Mouse (Mus musculus) layer of hippocampus, adult 18-20 months (tissue): ENCODE measurements at regions not wholly inside any gene's neighbourhood (a gene's known extent, or its start where the extent isn't known, plus 50 kb on each side); places are given as distances from the start of the nearest gene placed in this dataset.
A peak's percentile ranks its signal among the peaks of the same experiment; 100 is the strongest.

Source experiments
- DNase-seq, 2 experiments: peaks; one replicate each; pipeline ENCODE4 v3.0.0; 2022; ENCODE audit warnings: low spot score in 2 of 2

- peak; percentile 46 to 84 for DNase-seq
Measured at GRCm38 (mm10) chr15:7459992-7460820, 62.0 kb upstream of the Egflam start.

- no peak for DNase-seq
Measured at GRCm38 (mm10) chr15:7462549-7462948, 64.4 kb upstream of the Egflam start.

GRCm38 (mm10) chr15:7463444-7464350 is 65.5 kb upstream of the Egflam start:
- no peak for DNase-seq

GRCm38 (mm10) chr15:7480211-7480610 is 82.0 kb upstream of the Egflam start:
- no peak for DNase-seq

GRCm38 (mm10) chr15:7480792-7481210 is 82.6 kb upstream of the Egflam start:
- no peak for DNase-seq

GRCm38 (mm10) chr15:7483686-7484085 is 85.5 kb upstream of the Egflam start:
- no peak for DNase-seq

- DNase-seq, result no peak
Measured at GRCm38 (mm10) chr15:7491091-7491490, 92.9 kb upstream of the Egflam start.

- peak; percentile 7 to 35 for DNase-seq
Measured at GRCm38 (mm10) chr15:7493126-7493669, 95.0 kb upstream of the Egflam start.

GRCm38 (mm10) chr15:7497852-7498251 is 99.7 kb upstream of the Egflam start:
- no peak for DNase-seq

GRCm38 (mm10) chr15:7508535-7508934 is 110.3 kb upstream of the Egflam start:
- DNase-seq, result no peak

GRCm38 (mm10) chr15:7514743-7515273 is 116.6 kb upstream of the Egflam start:
- no peak for DNase-seq

GRCm38 (mm10) chr15:7521611-7522010 is 123.4 kb upstream of the Egflam start:
- DNase-seq, result no peak

GRCm38 (mm10) chr15:7522902-7523786 is 124.9 kb upstream of the Egflam start:
- no peak for DNase-seq

GRCm38 (mm10) chr15:7530959-7531588 is 132.9 kb upstream of the Egflam start:
- DNase-seq, result no peak

GRCm38 (mm10) chr15:7537858-7538257 is 139.7 kb upstream of the Egflam start:
- no peak for DNase-seq

- DNase-seq, result no peak
Measured at GRCm38 (mm10) chr15:7553190-7553895, 155.1 kb upstream of the Egflam start.

- DNase-seq, result no peak
Measured at GRCm38 (mm10) chr15:7554433-7554832, 156.2 kb upstream of the Egflam start.

- no peak for DNase-seq
Measured at GRCm38 (mm10) chr15:7563279-7563678, 165.1 kb upstream of the Egflam start.

GRCm38 (mm10) chr15:7563726-7564125 is 165.5 kb upstream of the Egflam start:
- DNase-seq, result peak in 1 of 2 experiments; percentile 11
